Mouse (Mus musculus): ENCODE data around the gene Nucks1. TPM values are rescaled to one million over a fixed set of nuclear protein-coding genes. Genes with fewer than 3 reads are reported as not detected.
"Not testable (repeated sequence)": the region's sequence is repeated elsewhere in the genome, so short reads cannot be mapped to it uniquely, and the experiment has no call there.

The Nucks1 gene
- total RNA-seq (2021) = 10 to 100 TPM; 52.1 to 58.6 TPM

- intact Hi-C loops (cut with DNase I) = loop anchor here (2.0 kb wide), 2 partner anchors 43 to 81 kb away; partner anchors contain the start of gene Rab29
- peak; percentile 97 to 99 for DNase-seq
These were observed at the start of gene Nucks1 for GRCm38 (mm10) chr1:131910001-131910648. Gene Nucks1, plus strand, starts transcription at chr1:131910534.

- intact Hi-C loops (cut with DNase I) = no loop called here
- no peak for DNase-seq
These were observed 48.5 kb upstream of the Nucks1 start for GRCm38 (mm10) chr1:131861811-131862210.

GRCm38 (mm10) chr1:131865596-131865995 is 44.7 kb upstream of the Nucks1 start:
- no peak for DNase-seq
- intact Hi-C loops (cut with DNase I) = no loop called here

GRCm38 (mm10) chr1:131866304-131866999 is 43.9 kb upstream of the Nucks1 start:
- no peak for DNase-seq
- intact Hi-C loops (cut with DNase I) = loop anchor here (2.0 kb wide), 2 partner anchors 38 to 44 kb away; partner anchors contain the start of gene Nucks1

GRCm38 (mm10) chr1:131867093-131867945 is 43.0 kb upstream of the Nucks1 start, which contains the start of gene Rab29:
Gene Rab29, plus strand, starts transcription at chr1:131867224.
- intact Hi-C loops (cut with DNase I) = loop anchor here (2.0 kb wide), 2 partner anchors 39 to 43 kb away; partner anchors contain the start of gene Nucks1
- peak; percentile 91 to 92 for DNase-seq

- intact Hi-C loops (cut with DNase I) = loop anchor here (2.0 kb wide), 2 partner anchors 39 to 43 kb away; partner anchors contain the start of gene Nucks1
- DNase-seq = no peak
These were observed 42.4 kb upstream of the Nucks1 start for GRCm38 (mm10) chr1:131867946-131868290.

- DNase-seq = no peak
- intact Hi-C loops (cut with DNase I) = no loop called here
These were observed 40.8 kb upstream of the Nucks1 start for GRCm38 (mm10) chr1:131869561-131869960.

GRCm38 (mm10) chr1:131872856-131873255 is 37.5 kb upstream of the Nucks1 start:
- intact Hi-C loops (cut with DNase I) = no loop called here
- no peak for DNase-seq

- DNase-seq = no peak
- intact Hi-C loops (cut with DNase I) = no loop called here
These were observed 30.5 kb upstream of the Nucks1 start for GRCm38 (mm10) chr1:131879816-131880215.

- peak in 1 of 2 experiments; percentile 26 for DNase-seq
- intact Hi-C loops (cut with DNase I) = no loop called here
These were observed 27.5 kb upstream of the Nucks1 start for GRCm38 (mm10) chr1:131882787-131883186.

- no peak for DNase-seq
- intact Hi-C loops (cut with DNase I) = no loop called here
These were observed 24.2 kb upstream of the Nucks1 start for GRCm38 (mm10) chr1:131886173-131886572.

- intact Hi-C loops (cut with DNase I) = no loop called here
- no peak for DNase-seq
These were observed 23.7 kb upstream of the Nucks1 start for GRCm38 (mm10) chr1:131886641-131887040.

GRCm38 (mm10) chr1:131890043-131890658 is 20.2 kb upstream of the Nucks1 start:
- intact Hi-C loops (cut with DNase I) = no loop called here
- DNase-seq = no peak

GRCm38 (mm10) chr1:131891436-131891835 is 18.9 kb upstream of the Nucks1 start:
- intact Hi-C loops (cut with DNase I) = no loop called here
- DNase-seq = no peak

GRCm38 (mm10) chr1:131902679-131903078 is 7.7 kb upstream of the Nucks1 start:
- intact Hi-C loops (cut with DNase I) = no loop called here

GRCm38 (mm10) chr1:131903251-131903650 is 7.1 kb upstream of the Nucks1 start:
- intact Hi-C loops (cut with DNase I) = no loop called here
- DNase-seq = no peak

More at GRCm38 (mm10) chr1:131902679-131903078, 7.7 kb upstream of the Nucks1 start:
- DNase-seq = no peak

- intact Hi-C loops (cut with DNase I) = no loop called here
- no peak for DNase-seq
These were observed 4.8 kb upstream of the Nucks1 start for GRCm38 (mm10) chr1:131905497-131905896.

- intact Hi-C loops (cut with DNase I) = no loop called here
- no peak for DNase-seq
These were observed 1.9 kb upstream of the Nucks1 start for GRCm38 (mm10) chr1:131908456-131908855.

- DNase-seq = not testable (repeated sequence)
These were observed 1.1 kb upstream of the Nucks1 start for GRCm38 (mm10) chr1:131909236-131909635.

More at GRCm38 (mm10) chr1:131909236-131909635, 1.1 kb upstream of the Nucks1 start:
- intact Hi-C loops (cut with DNase I) = not testable (repeated sequence)

All from heart, postnatal 36 days (tissue).